ENCODE assay signal across 20 mouse cellular contexts in the genomic region with DNA sequence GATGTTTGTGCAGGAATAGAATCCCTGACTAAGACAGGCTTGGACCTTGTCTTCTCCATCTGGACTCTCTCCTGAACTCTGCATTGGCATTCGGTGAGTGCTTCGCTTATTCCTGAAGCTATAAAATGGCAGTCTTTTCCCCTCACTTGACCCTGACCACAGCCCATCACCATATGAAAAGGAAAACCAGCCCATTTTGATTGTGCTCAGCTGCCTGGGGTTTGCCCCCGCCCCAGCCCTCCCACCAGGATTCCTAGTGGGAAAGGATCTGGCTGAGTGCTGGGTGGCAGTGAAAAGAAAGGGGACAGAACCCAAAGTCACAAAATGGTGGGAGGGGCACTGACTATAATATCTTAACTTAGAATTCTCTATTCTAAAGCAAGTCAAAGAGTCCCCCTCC. TPM values are rescaled to one million over a fixed set of nuclear protein-coding genes. Genes with fewer than 3 reads are reported as not detected.
DNase-seq lines count a peak whose midpoint lies in the region; ATAC-seq and TF ChIP-seq lines count a peak whose summit lies in the region.
"Had no signal": no experiment of that assay in that cellular context is flagged by ENCODE, and none has a peak within 500 bp of the region (broad histone marks: within the 10 kb centered on the region; RNA-seq: fewer than 3 reads in every experiment).

No protein-coding gene starts in this region.

- WGBS in midbrain, embryonic 10.5 days = 46% methylated on average over 3 of the region's 3 CpGs
- WGBS in midbrain, embryonic 14.5 days = 36% methylated on average over 3 of the region's 3 CpGs
- 48% methylated on average over 3 of the region's 3 CpGs for WGBS in forebrain, embryonic 13.5 days

- H3K27ac ChIP-seq in midbrain, embryonic 10.5 days (replicated peaks) = no peak overlapping the region
- H3K27ac ChIP-seq in midbrain, embryonic 14.5 days (replicated peaks; ENCODE audit: low read depth, low read length) = no peak overlapping the region
- H3K27ac ChIP-seq in ES-Bruce4 (ENCODE audit: insufficient read depth, low read length) (no peak overlapping the region), ES-E14 (ENCODE audit: insufficient read depth, low read depth, low read length, poor library complexity, severe bottlenecking) (no peak overlapping the region)
- H3K27ac ChIP-seq in forebrain, embryonic 13.5 days = no peak overlapping the region
- H3K27ac ChIP-seq: embryonic facial prominence, embryonic 12.5 days; heart, adult 2 months; heart, embryonic 15.5 days; hindbrain, embryonic 12.5 days had no signal

- H3K9ac ChIP-seq in midbrain, embryonic 14.5 days (replicated peaks; ENCODE audit: low read length) = no peak overlapping the region
- no peak overlapping the region for H3K9ac ChIP-seq in ES-Bruce4 (ENCODE audit: low read depth, poor library complexity, severe bottlenecking)
- H3K9ac ChIP-seq in ES-E14 (ENCODE audit: insufficient read depth, low read depth, low read length, poor library complexity, severe bottlenecking) = no peak overlapping the region
- H3K9ac ChIP-seq in forebrain, embryonic 13.5 days = no peak overlapping the region
- H3K9ac ChIP-seq: embryonic facial prominence, embryonic 12.5 days; heart, embryonic 15.5 days; hindbrain, embryonic 12.5 days had no signal

- in situ Hi-C loops in ES-E14 (cut with MboI; ENCODE audit: low sequenced_read_pairs in 2 of 2, unreplicated experiment in 2 of 2) = no loop called here

- ATAC-seq in midbrain, embryonic 14.5 days (ENCODE audit: low FRiP score, low TSS enrichment) = no peak
- no peak for ATAC-seq in forebrain, embryonic 13.5 days
- ATAC-seq: forebrain, embryonic 16.5 days; intestine, embryonic 16.5 days had no signal

- no peak for TF ChIP-seq POLR2A in ES-Bruce4 (IDR thresholded peaks at IDR 0.05; ENCODE audit: insufficient read depth, low read length)

- no peak for TF ChIP-seq CTCF in ES-Bruce4 (IDR thresholded peaks at IDR 0.05; ENCODE audit: low read depth, low read length)

- peaks cover 18% of the 10 kb centered on the region; the same call in 1 of the 2 replicates for H3K4me1 ChIP-seq in midbrain, embryonic 10.5 days
- no peaks in the 10 kb centered on the region for H3K4me1 ChIP-seq in midbrain, embryonic 14.5 days (ENCODE audit: control insufficient read depth, insufficient read depth, low read length)
- H3K4me1 ChIP-seq in ES-Bruce4 (ENCODE audit: control insufficient read depth, insufficient read depth, low read length) = no peaks in the 10 kb centered on the region
- H3K4me1 ChIP-seq in ES-E14 (ENCODE audit: control insufficient read depth in 2 of 2, insufficient read depth in 2 of 2, low read length in 2 of 2, poor library complexity in 1 of 2) = peaks cover 6 to 10% of the 10 kb centered on the region in 2 experiments; a peak in 3 of 4 replicates
- H3K4me1 ChIP-seq in forebrain, embryonic 13.5 days = no peaks in the 10 kb centered on the region
- H3K4me1 ChIP-seq: embryonic facial prominence, embryonic 12.5 days; heart, embryonic 15.5 days; hindbrain, embryonic 12.5 days had no signal

- peaks cover 5% of the 10 kb centered on the region; the same call in 1 of the 2 replicates for H3K36me3 ChIP-seq in midbrain, embryonic 10.5 days
- H3K36me3 ChIP-seq in midbrain, embryonic 14.5 days (ENCODE audit: control insufficient read depth, insufficient read depth, low read length) = peaks cover 26% of the 10 kb centered on the region
- H3K36me3 ChIP-seq in ES-Bruce4 (ENCODE audit: control insufficient read depth, insufficient read depth, low read length, poor library complexity, severe bottlenecking) (no peaks in the 10 kb centered on the region), ES-E14 (ENCODE audit: control insufficient read depth, insufficient read depth, low read length, poor library complexity, severe bottlenecking) (no peaks in the 10 kb centered on the region)
- H3K36me3 ChIP-seq in forebrain, embryonic 13.5 days (ENCODE audit: poor library complexity, severe bottlenecking) = peaks cover 70% of the 10 kb centered on the region
- H3K36me3 ChIP-seq: embryonic facial prominence, embryonic 12.5 days; heart, embryonic 15.5 days had no signal

- no peak overlapping the region for H3K4me3 ChIP-seq in midbrain, embryonic 10.5 days
- H3K4me3 ChIP-seq in midbrain, embryonic 14.5 days (replicated peaks; ENCODE audit: low read depth, low read length) = no peak overlapping the region
- H3K4me3 ChIP-seq in ES-Bruce4 (ENCODE audit: low read depth, low read length) (no peak overlapping the region), ES-E14 (ENCODE audit: insufficient read depth in 1 of 2, low read depth in 1 of 2, low read length in 2 of 2, poor library complexity in 1 of 2, severe bottlenecking in 1 of 2) (no peak overlapping the region)
- no peak overlapping the region for H3K4me3 ChIP-seq in forebrain, embryonic 13.5 days
- H3K4me3 ChIP-seq: embryonic facial prominence, embryonic 12.5 days; heart, adult 2 months; heart, embryonic 15.5 days; hindbrain, embryonic 12.5 days had no signal

- 0 out of 2 replicates have a peak, but pooled peaks have one; percentile 9 for TF ChIP-seq EP300 in ES-Bruce4 (IDR thresholded peaks at IDR 0.05; ENCODE audit: insufficient read depth, low read depth, low read length)

- H3K27me3 ChIP-seq in midbrain, embryonic 10.5 days (ENCODE audit: low read depth, poor library complexity, severe bottlenecking) = no peaks in the 10 kb centered on the region
- no peaks in the 10 kb centered on the region for H3K27me3 ChIP-seq in midbrain, embryonic 14.5 days (ENCODE audit: control insufficient read depth, insufficient read depth, low read length)
- no peaks in the 10 kb centered on the region for H3K27me3 ChIP-seq in ES-Bruce4 (ENCODE audit: control insufficient read depth, insufficient read depth, low read length, poor library complexity, severe bottlenecking)
- H3K27me3 ChIP-seq in forebrain, embryonic 13.5 days = no peaks in the 10 kb centered on the region
- H3K27me3 ChIP-seq: hindbrain, embryonic 12.5 days had no signal

- peak; percentile 17 for DNase-seq in midbrain, embryonic 10.5 days (ENCODE audit: low spot score)
- DNase-seq in midbrain, embryonic 14.5 days = no peak
- peak; percentile 55 for DNase-seq in ES-E14 (ENCODE audit: low read depth, low spot score)
- no peak for DNase-seq in adrenal gland, postnatal 25 days
- DNase-seq: adrenal gland, postnatal 10 days; cerebellum, adult 11-12 months; cerebellum, adult 9-10 months; cerebellum, postnatal 25 days; gastrocnemius, postnatal 10 days; heart, adult 2 months; heart, postnatal 14 days had no signal

- no peaks in the 10 kb centered on the region for H3K9me3 ChIP-seq in midbrain, embryonic 10.5 days (replicated peaks)
- no peaks in the 10 kb centered on the region for H3K9me3 ChIP-seq in midbrain, embryonic 14.5 days (ENCODE audit: control insufficient read depth, low read length)
- H3K9me3 ChIP-seq in ES-Bruce4 (replicated peaks; ENCODE audit: control insufficient read depth, insufficient read depth, low read length, poor library complexity, severe bottlenecking) = no peaks in the 10 kb centered on the region
- no peaks in the 10 kb centered on the region for H3K9me3 ChIP-seq in ES-E14 (ENCODE audit: control insufficient read depth, insufficient read depth, low read depth, low read length)
- H3K9me3 ChIP-seq in forebrain, embryonic 13.5 days (replicated peaks) = no peaks in the 10 kb centered on the region
- H3K9me3 ChIP-seq: embryonic facial prominence, embryonic 12.5 days; heart, embryonic 15.5 days; hindbrain, embryonic 12.5 days had no signal

- H3K4me2 ChIP-seq in midbrain, embryonic 14.5 days (ENCODE audit: low read length) = no peak overlapping the region
- H3K4me2 ChIP-seq in forebrain, embryonic 13.5 days = no peak overlapping the region
- H3K4me2 ChIP-seq: embryonic facial prominence, embryonic 12.5 days; heart, embryonic 11.5 days; heart, embryonic 15.5 days; hindbrain, embryonic 12.5 days had no signal

TF ChIP-seq in ES-E14, 5 proteins besides CTCF, POLR2A, EP300 and RAD21:
- TF ChIP-seq HCFC1 (IDR thresholded peaks at IDR 0.05; ENCODE audit: borderline replicate concordance, insufficient read depth, low read length) (no peak), ZC3H11A (IDR thresholded peaks at IDR 0.05; ENCODE audit: borderline replicate concordance, low read depth, low read length) (no peak)

RNA-seq across cellular contexts. Expression of gene Rtp4, which starts 37.9 kb away (rescaled TPM):
- 0.69 and 1.7 TPM in 2 replicates for polyA plus RNA-seq in midbrain, embryonic 10.5 days (2016; fragmentation: Nextera tagmentation; extraction: Ambion mirVana)
- 3.1 and 7.2 TPM in 2 replicates for polyA plus RNA-seq in midbrain, embryonic 14.5 days (2014; fragmentation: Nextera tagmentation; extraction: Ambion mirVana)
- polyA plus RNA-seq in ES-Bruce4 (2011; ENCODE audit: insufficient read depth, insufficient read length, low read depth, missing spikeins) = 2.1 and 4.0 TPM in 2 replicates
- total RNA-seq in ES-E14 (2012; rRNA removed) = 0.22 TPM in 1 of 2 replicates, not detected in the other
- 9.7 and 15.2 TPM in 2 replicates for total RNA-seq in adrenal gland, postnatal 25 days (2021)
- 2.3 and 3.3 TPM in 2 replicates for polyA plus RNA-seq in forebrain, embryonic 13.5 days (2015; fragmentation: Nextera tagmentation; extraction: Ambion mirVana)

RNA-seq across cellular contexts. Expression of gene Masp1, which starts 38.4 kb away (rescaled TPM):
- 6.4 and 15.8 TPM in 2 replicates for polyA plus RNA-seq in midbrain, embryonic 10.5 days (2016; fragmentation: Nextera tagmentation; extraction: Ambion mirVana)
- 31.2 and 38.1 TPM in 2 replicates for polyA plus RNA-seq in midbrain, embryonic 14.5 days (2014; fragmentation: Nextera tagmentation; extraction: Ambion mirVana)
- 2.5 TPM in 2 replicates for polyA plus RNA-seq in ES-Bruce4 (2011; ENCODE audit: insufficient read depth, insufficient read length, low read depth, missing spikeins)
- total RNA-seq in ES-E14 (2012; rRNA removed) = 0.63 and 2.8 TPM in 2 replicates
- total RNA-seq in adrenal gland, postnatal 25 days (2021) = 119 TPM in 2 replicates
- polyA plus RNA-seq in forebrain, embryonic 13.5 days (2015; fragmentation: Nextera tagmentation; extraction: Ambion mirVana) = 53.5 and 55.9 TPM in 2 replicates

RNA-seq across cellular contexts. Expression of gene Rtp1, which starts 53.3 kb away (rescaled TPM):
- polyA plus RNA-seq in midbrain, embryonic 10.5 days (2016; fragmentation: Nextera tagmentation; extraction: Ambion mirVana) = not detected in 2 replicates
- not detected in 2 replicates for polyA plus RNA-seq in midbrain, embryonic 14.5 days (2014; fragmentation: Nextera tagmentation; extraction: Ambion mirVana)
- not detected in 2 replicates for polyA plus RNA-seq in ES-Bruce4 (2011; ENCODE audit: insufficient read depth, insufficient read length, low read depth, missing spikeins)
- not detected in 2 replicates for total RNA-seq in ES-E14 (2012; rRNA removed)
- not detected in 2 replicates for total RNA-seq in adrenal gland, postnatal 25 days (2021)
- 0.05 TPM in 1 of 2 replicates, not detected in the other for polyA plus RNA-seq in forebrain, embryonic 13.5 days (2015; fragmentation: Nextera tagmentation; extraction: Ambion mirVana)
- total RNA-seq: adrenal gland, postnatal 10 days; gastrocnemius, postnatal 10 days; gastrocnemius, postnatal 4 days; heart, adult 2 months; heart, postnatal 14 days had no signal
- polyA plus RNA-seq: forebrain, embryonic 16.5 days; heart, adult 2 months; heart, embryonic 11.5 days; heart, embryonic 15.5 days; hindbrain, embryonic 12.5 days; intestine, embryonic 16.5 days had no signal

Comparison
In these comparisons a context has a peak if more than half of its experiments do, and no peak if none do; other contexts are left out.
1. DNase-seq: peak in midbrain, embryonic 10.5 days (single experiment) and ES-E14 (single experiment); none in midbrain, embryonic 14.5 days (single experiment) and adrenal gland, postnatal 25 days (single experiment).